Mouse (Mus musculus) liver, postnatal 0 days (tissue): ENCODE measurements around the gene Zfp791. TPM values are rescaled to one million over a fixed set of nuclear protein-coding genes. Genes with fewer than 3 reads are reported as not detected.

Source experiments
- ATAC-seq: fragments of 200-750 bp; cut with Nextera tagmentation; 2 replicates; pipeline ENCODE4 v1.8.0; 2017; ENCODE audit warnings: mild to moderate bottlenecking, moderate library complexity
- DNase-seq: peaks from one replicate; pipeline ENCODE4 v3.0.0-alpha.2; 2016
- H3K27ac ChIP-seq: fragments of 300-500 bp; sonication (generic); 2 replicates; pipeline ENCODE4 v1.5.1; 2014; ENCODE audit warnings: antibody characterized with exemption, moderate library complexity, mild to moderate bottlenecking, low read depth
- H3K27me3 ChIP-seq: fragments of 300-500 bp; sonication (generic); 2 replicates; pipeline ENCODE4 v1.6.1; 2014; ENCODE audit warnings: low read length, control low read depth, mixed read lengths; ENCODE audit not compliant: insufficient read depth
- H3K36me3 ChIP-seq: fragments of 300-500 bp; sonication (generic); replicated peaks from 2 replicates; pipeline ENCODE4 v1.6.1; 2014; ENCODE audit warnings: mild to moderate bottlenecking, control low read depth, low read length, moderate library complexity, mixed read lengths; ENCODE audit not compliant: insufficient read depth
- H3K4me1 ChIP-seq: fragments of 300-500 bp; sonication (generic); 2 replicates; pipeline ENCODE4 v1.6.1; 2014; ENCODE audit warnings: antibody characterized with exemption, mild to moderate bottlenecking, control low read depth; ENCODE audit not compliant: insufficient read depth
- H3K4me2 ChIP-seq: fragments of 300-500 bp; sonication (generic); 2 replicates; pipeline ENCODE4 v1.6.1; 2014; ENCODE audit warnings: low read depth, mild to moderate bottlenecking, low read length, moderate library complexity, mixed read lengths
- H3K4me3 ChIP-seq: fragments of 300-500 bp; sonication (generic); 2 replicates; pipeline ENCODE4 v1.5.1; 2014; ENCODE audit warnings: low read depth, low read length
- H3K9ac ChIP-seq: fragments of 300-500 bp; sonication (generic); replicated peaks from 2 replicates; pipeline ENCODE4 v1.6.1; 2014; ENCODE audit warnings: mild to moderate bottlenecking, moderate library complexity
- H3K9me3 ChIP-seq: fragments of 300-500 bp; sonication (generic); 2 replicates; pipeline ENCODE4 v1.6.1; 2016; ENCODE audit warnings: mild to moderate bottlenecking, control low read depth, low read length, mixed read lengths
- CTCF ChIP-seq: sonication (generic); IDR thresholded peaks from 2 replicates; pipeline ENCODE4 v1.5.1; 2016; ENCODE audit warnings: antibody characterized with exemption, low read depth
- EP300 ChIP-seq: IDR thresholded peaks from 2 replicates; pipeline ENCODE4 v1.6.1; 2016; ENCODE audit warnings: antibody characterized with exemption, low read depth, mild to moderate bottlenecking
- WGBS: fragments of 180-500 bp; shearing (Covaris S2); extraction: QIAGEN DNeasy Blood & Tissue Kit; methylation state at CpG from one replicate; pipeline ENCODE4 v1.1.7; 2014; ENCODE audit not compliant: insufficient replicate concordance; 5-methylcytosine and 5-hydroxymethylcytosine counted together
- polyA plus RNA-seq: library from polyadenylated mRNA; unstranded; fragments of >200 nt; fragmentation: Nextera tagmentation; extraction: Ambion mirVana; gene quantifications from 2 replicates; pipeline ENCODE4 v1.2.1, GENCODE M21; 2015

The Zfp791 gene
- polyA plus RNA-seq, 1 experiment from 2014 or later, result 5.2 TPM

DNA sequence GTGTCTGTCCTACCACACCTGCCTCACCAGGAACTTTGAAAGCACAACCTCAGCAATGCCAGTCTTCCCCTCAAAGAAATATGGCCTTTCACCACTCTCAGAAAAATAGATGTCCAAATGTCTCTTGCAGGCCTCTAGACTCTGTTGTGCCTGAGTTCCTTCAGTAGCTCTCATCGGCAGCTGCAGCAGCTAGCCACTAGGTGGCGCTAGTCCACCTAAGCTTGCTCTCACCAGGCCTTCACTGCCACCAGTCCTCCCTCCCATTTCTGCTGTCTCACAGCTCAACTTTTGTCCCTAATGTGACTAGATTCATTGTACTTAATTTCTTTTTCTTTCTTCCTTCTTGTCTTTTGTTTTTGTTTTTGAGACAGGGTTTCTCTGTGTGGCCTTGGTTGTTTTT, 45.9 kb downstream of the Zfp791 start:
- H3K27ac ChIP-seq, result 0 out of 2 replicates have a peak overlapping the region, but pooled peaks have one; percentile 18
- no peaks in the 10 kb centered on the region for H3K27me3 ChIP-seq
- peaks cover 35% of the 10 kb centered on the region for H3K36me3 ChIP-seq
- H3K4me3 ChIP-seq, result no peak overlapping the region
- ATAC-seq (peak; percentile 58), DNase-seq (peak; percentile 85)
- TF ChIP-seq EP300, result no peak
- peak; percentile 99 for TF ChIP-seq CTCF
- no peak overlapping the region for H3K4me2 ChIP-seq
- 0% methylated on average over 2 of the region's 2 CpGs for WGBS
- no peaks in the 10 kb centered on the region for H3K9me3 ChIP-seq
- peaks cover 20% of the 10 kb centered on the region for H3K4me1 ChIP-seq
- no peak overlapping the region for H3K9ac ChIP-seq

DNA sequence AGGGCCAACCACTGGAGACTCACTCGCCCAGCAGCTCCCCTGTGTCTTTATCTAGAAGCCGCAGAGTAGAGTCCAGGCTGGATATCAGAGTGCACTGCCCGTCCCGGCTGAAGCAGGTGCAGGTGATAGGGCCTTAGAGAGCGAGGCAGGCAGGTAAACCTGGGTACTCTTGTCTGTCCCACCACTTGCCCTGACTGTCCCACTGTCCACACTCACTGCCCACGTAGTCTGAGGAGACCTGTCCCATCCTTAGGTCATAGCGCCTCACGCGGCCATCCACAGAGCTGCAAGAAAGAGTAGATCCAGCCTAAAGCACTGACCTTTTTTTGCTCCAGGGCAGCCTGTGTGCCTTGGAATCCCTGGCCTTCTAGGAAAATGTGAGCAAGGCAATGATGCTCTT, 46.9 kb downstream of the Zfp791 start:
- DNase-seq, result peak; percentile 58
- H3K9ac ChIP-seq, result no peak overlapping the region
- peaks cover 15% of the 10 kb centered on the region for H3K4me1 ChIP-seq
- H3K27ac ChIP-seq, result no peak overlapping the region
- TF ChIP-seq CTCF, result peak; percentile 67
- TF ChIP-seq EP300, result 0 out of 2 replicates have a peak, but pooled peaks have one; percentile 24
- no peak overlapping the region for H3K4me3 ChIP-seq
- peak overlapping the region; percentile 26; the same call in 1 of the 2 replicates for H3K4me2 ChIP-seq
- WGBS, result 68% methylated on average over 9 of the region's 9 CpGs
- ATAC-seq, result no peak
- no peaks in the 10 kb centered on the region for H3K27me3 ChIP-seq
- peaks cover 35% of the 10 kb centered on the region for H3K36me3 ChIP-seq
- H3K9me3 ChIP-seq, result no peaks in the 10 kb centered on the region

GRCm38 (mm10) chr8:85074617-85075016, 48.3 kb downstream of the Zfp791 start:
- Histone ChIP-seq H3K27ac (no peak overlapping the region), H3K4me3 (no peak overlapping the region), H3K4me2 (no peak overlapping the region), H3K27me3 (no peaks in the 10 kb centered on the region), H3K36me3 (peaks cover 35% of the 10 kb centered on the region), H3K9ac (no peak overlapping the region), H3K9me3 (no peaks in the 10 kb centered on the region), H3K4me1 (peaks cover 18% of the 10 kb centered on the region)
- ATAC-seq (no peak), DNase-seq (no peak)
- WGBS, result 86% methylated on average over 10 of the region's 10 CpGs
- TF ChIP-seq CTCF (no peak), EP300 (no peak)

DNA sequence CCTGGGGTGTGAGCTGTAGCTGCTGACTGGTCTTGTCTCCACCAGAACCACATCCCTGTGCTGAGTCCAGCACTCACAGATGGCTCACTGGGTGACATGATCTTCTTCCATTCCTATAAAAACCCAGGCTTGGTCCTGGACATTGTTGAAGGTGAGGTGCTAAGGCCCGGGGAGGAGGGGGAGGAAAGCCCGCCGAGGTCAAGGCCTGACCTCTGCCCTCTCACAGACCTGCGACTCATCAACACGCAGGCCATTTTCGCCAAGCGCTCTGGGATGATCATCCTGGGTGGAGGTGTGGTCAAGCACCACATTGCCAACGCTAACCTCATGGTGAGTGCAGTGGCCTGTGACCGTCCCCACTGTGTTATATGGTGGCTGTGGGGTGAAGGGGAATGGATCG, 48.7 kb downstream of the Zfp791 start:
- no peak for ATAC-seq
- no peaks in the 10 kb centered on the region for H3K9me3 ChIP-seq
- TF ChIP-seq EP300 (no peak), CTCF (no peak)
- peaks cover 35% of the 10 kb centered on the region for H3K36me3 ChIP-seq
- no peak overlapping the region for H3K9ac ChIP-seq
- no peaks in the 10 kb centered on the region for H3K27me3 ChIP-seq
- DNase-seq, result no peak
- no peak overlapping the region for H3K4me2 ChIP-seq
- peaks cover 16% of the 10 kb centered on the region for H3K4me1 ChIP-seq
- WGBS, result 75% methylated on average over 10 of the region's 10 CpGs
- H3K27ac ChIP-seq, result no peak overlapping the region
- no peak overlapping the region for H3K4me3 ChIP-seq

GRCm38 (mm10) chr8:85073041-85073612, 49.8 kb downstream of the Zfp791 start:
- no peak overlapping the region for H3K9ac ChIP-seq
- no peak for DNase-seq
- no peak overlapping the region for H3K27ac ChIP-seq
- H3K9me3 ChIP-seq, result no peaks in the 10 kb centered on the region
- no peak overlapping the region for H3K4me3 ChIP-seq
- peaks cover 30% of the 10 kb centered on the region for H3K36me3 ChIP-seq
- H3K4me1 ChIP-seq, result peaks cover 16% of the 10 kb centered on the region
- ATAC-seq, result no peak
- TF ChIP-seq EP300 (no peak), CTCF (no peak)
- H3K27me3 ChIP-seq, result no peaks in the 10 kb centered on the region
- 88% methylated on average over 15 of the region's 15 CpGs for WGBS
- no peak overlapping the region for H3K4me2 ChIP-seq

DNA sequence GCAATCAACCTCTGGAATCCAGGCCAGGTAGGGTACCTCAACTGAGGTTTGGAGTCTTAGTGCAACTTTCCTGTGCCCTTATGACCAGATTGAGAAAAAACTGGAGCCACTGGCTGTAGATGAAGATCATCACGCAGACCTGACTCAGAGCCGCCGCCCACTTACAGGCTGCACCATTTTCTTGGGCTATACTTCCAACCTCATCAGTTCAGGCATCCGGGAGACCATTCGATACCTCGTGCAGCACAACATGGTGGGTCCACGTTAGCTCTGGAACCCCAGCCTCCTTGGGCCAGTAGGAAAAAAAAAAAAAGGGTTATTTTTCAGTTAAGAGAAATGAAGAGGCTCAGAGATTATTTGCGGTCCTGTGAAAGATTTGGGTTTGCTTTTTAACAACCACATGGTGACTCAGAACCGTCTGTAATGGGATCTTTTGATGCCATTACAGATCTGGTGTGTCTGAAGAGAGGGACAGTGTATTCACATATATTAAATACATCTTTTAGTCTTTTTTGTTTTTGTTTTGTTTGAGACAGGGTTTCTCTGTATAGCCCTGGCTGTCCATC, 50.4 kb downstream of the Zfp791 start:
- Histone ChIP-seq H3K27me3 (no peaks in the 10 kb centered on the region), H3K4me1 (peaks cover 16% of the 10 kb centered on the region), H3K4me3 (peak overlapping the region; percentile 94), H3K27ac (peak overlapping the region; percentile 98), H3K9ac (peak overlapping the region; percentile 91), H3K9me3 (no peaks in the 10 kb centered on the region), H3K36me3 (peaks cover 30% of the 10 kb centered on the region), H3K4me2 (peak overlapping the region; percentile 78)
- ATAC-seq (no peak), DNase-seq (no peak)
- WGBS, result 35% methylated on average over 9 of the region's 9 CpGs
- no peak for TF ChIP-seq CTCF
- TF ChIP-seq EP300, result no peak
